Mouse (Mus musculus) neural tube, embryonic 11.5 days (tissue): ENCODE measurements around the gene Gm10153. TPM values are rescaled to one million over a fixed set of nuclear protein-coding genes. Genes with fewer than 3 reads are reported as not detected.
"Not testable (repeated sequence)": the region's sequence is repeated elsewhere in the genome, so short reads cannot be mapped to it uniquely, and the experiment has no call there.

ENCODE experiments used
- ATAC-seq: fragments of 200-750 bp; cut with Nextera tagmentation; 2 replicates; pipeline ENCODE4 v1.8.0; 2017; ENCODE audit warnings: moderate number of reproducible peaks, mild to moderate bottlenecking, moderate TSS enrichment, moderate library complexity; ENCODE audit not compliant: insufficient read depth, low FRiP score, low TSS enrichment
- DNase-seq: peaks from one replicate; pipeline ENCODE4 v3.0.0-alpha.2; 2015; ENCODE audit warnings: low spot score
- H3K27ac ChIP-seq: fragments of 300-500 bp; sonication (generic); 2 replicates; pipeline ENCODE4 v1.5.1; 2014; ENCODE audit warnings: low read depth, mild to moderate bottlenecking, low read length
- H3K27me3 ChIP-seq: fragments of 300-500 bp; sonication (generic); 2 replicates; pipeline ENCODE4 v1.6.1; 2014; ENCODE audit warnings: mild to moderate bottlenecking, low read length, mixed read lengths; ENCODE audit not compliant: control insufficient read depth, insufficient read depth
- H3K36me3 ChIP-seq: fragments of 300-500 bp; sonication (generic); 2 replicates; pipeline ENCODE4 v1.6.1; 2014; ENCODE audit warnings: mild to moderate bottlenecking, low read length, moderate library complexity, mixed read lengths; ENCODE audit not compliant: control insufficient read depth, insufficient read depth
- H3K4me1 ChIP-seq: fragments of 300-500 bp; sonication (generic); 2 replicates; pipeline ENCODE4 v1.6.1; 2014; ENCODE audit warnings: low read length, mixed read lengths; ENCODE audit not compliant: control insufficient read depth, insufficient read depth
- H3K4me2 ChIP-seq: fragments of 300-500 bp; sonication (generic); 2 replicates; pipeline ENCODE4 v1.6.1; 2014; ENCODE audit warnings: low read depth, mild to moderate bottlenecking, moderate library complexity
- H3K4me3 ChIP-seq: fragments of 300-500 bp; sonication (generic); 2 replicates; pipeline ENCODE4 v1.5.1; 2014; ENCODE audit warnings: low read depth, low read length
- H3K9ac ChIP-seq: fragments of 300-500 bp; sonication (generic); 2 replicates; pipeline ENCODE4 v1.6.1; 2014; ENCODE audit warnings: mild to moderate bottlenecking, low read length
- H3K9me3 ChIP-seq: fragments of 300-500 bp; sonication (generic); 2 replicates; pipeline ENCODE4 v1.6.1; 2016; ENCODE audit warnings: low read length; ENCODE audit not compliant: control insufficient read depth
- WGBS: fragments of 180-500 bp; shearing (Covaris S2); extraction: QIAGEN DNeasy Blood & Tissue Kit; methylation state at CpG from one replicate; pipeline ENCODE4 v1.1.7; 2014; 5-methylcytosine and 5-hydroxymethylcytosine counted together
- polyA plus RNA-seq: library from polyadenylated mRNA; unstranded; fragments of >200 nt; fragmentation: Nextera tagmentation; extraction: Ambion mirVana; gene quantifications from 2 replicates; pipeline ENCODE4 v1.2.1, GENCODE M21; 2014

The Gm10153 gene
- polyA plus RNA-seq: not detected in 2 replicates

- no peak for ATAC-seq
- WGBS: 39% methylated on average over 2 of the region's 2 CpGs
- Histone ChIP-seq H3K4me2 (no peak within 1 kb of the TSS), H3K36me3 (no peaks in the 10 kb centered on the region), H3K9ac (no peak within 1 kb of the TSS), H3K4me3 (no peak within 1 kb of the TSS), H3K27ac (no peak within 1 kb of the TSS), H3K27me3 (no peaks in the 10 kb centered on the region), H3K4me1 (no peaks in the 10 kb centered on the region), H3K9me3 (no peaks in the 10 kb centered on the region)
- DNase-seq: no peak
Observed at GRCm38 (mm10) chr7:142190289-142190688, at the start of gene Gm10153. Gene Gm10153, minus strand, starts transcription at chr7:142190389.

DNA sequence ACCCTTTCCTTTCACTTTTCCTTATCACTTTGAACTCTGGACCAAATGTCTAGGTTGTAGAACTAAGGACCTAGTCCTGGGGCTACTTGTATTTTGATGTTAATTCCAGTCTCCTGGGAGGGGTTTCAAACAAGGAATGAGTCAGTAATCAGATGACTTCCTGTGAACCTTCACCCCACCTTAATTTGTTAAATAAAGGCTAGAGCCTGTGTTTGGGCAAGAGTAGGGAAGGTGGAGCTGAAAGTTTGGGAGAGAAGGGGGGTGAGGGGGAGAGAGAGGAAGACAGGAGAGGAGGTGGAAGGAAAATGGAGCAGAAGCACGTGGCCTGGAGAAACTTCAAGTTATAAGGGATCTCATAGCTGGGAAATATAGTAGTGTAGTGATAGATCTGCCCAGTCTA is 41.4 kb upstream of the Gm10153 start:
- no peak overlapping the region for H3K9ac ChIP-seq
- no peak overlapping the region for H3K27ac ChIP-seq
- no peaks in the 10 kb centered on the region for H3K9me3 ChIP-seq
- no peak overlapping the region for H3K4me2 ChIP-seq
- H3K4me3 ChIP-seq: no peak overlapping the region
- DNase-seq (no peak), ATAC-seq (no peak)
- no peaks in the 10 kb centered on the region for H3K4me1 ChIP-seq
- H3K36me3 ChIP-seq: no peaks in the 10 kb centered on the region
- 45% methylated on average over 1 of the region's 1 CpGs for WGBS
- no peaks in the 10 kb centered on the region for H3K27me3 ChIP-seq

- not testable (repeated sequence) for H3K27me3 ChIP-seq, H3K27ac ChIP-seq, H3K36me3 ChIP-seq, H3K9me3 ChIP-seq, DNase-seq, H3K9ac ChIP-seq, H3K4me3 ChIP-seq, ATAC-seq, H3K4me2 ChIP-seq, H3K4me1 ChIP-seq
- WGBS: 40% methylated on average over 3 of the region's 3 CpGs
Observed at GRCm38 (mm10) chr7:142229871-142230270, 39.7 kb upstream of the Gm10153 start, which contains the start of gene Krtap5-5. Gene Krtap5-5, minus strand, starts transcription at chr7:142229971.

GRCm38 (mm10) chr7:142224518-142224917 is 34.3 kb upstream of the Gm10153 start:
- DNase-seq: no peak
- Histone ChIP-seq H3K9ac (no peak overlapping the region), H3K27ac (no peak overlapping the region), H3K4me2 (no peak overlapping the region), H3K4me3 (no peak overlapping the region), H3K27me3 (no peaks in the 10 kb centered on the region), H3K9me3 (no peaks in the 10 kb centered on the region), H3K36me3 (no peaks in the 10 kb centered on the region), H3K4me1 (no peaks in the 10 kb centered on the region)
- no peak for ATAC-seq
- 59% methylated on average over 2 of the region's 2 CpGs for whole genome bisulfite sequencing

GRCm38 (mm10) chr7:142212136-142212535 is 21.9 kb upstream of the Gm10153 start:
- not testable (repeated sequence) for H3K27me3 ChIP-seq, H3K4me3 ChIP-seq, H3K27ac ChIP-seq, ATAC-seq, H3K36me3 ChIP-seq, H3K4me1 ChIP-seq, H3K4me2 ChIP-seq, H3K9me3 ChIP-seq, H3K9ac ChIP-seq, DNase-seq
- WGBS: 72% methylated on average over 1 of the region's 1 CpGs

GRCm38 (mm10) chr7:142211559-142211958 is 21.4 kb upstream of the Gm10153 start, which contains the start of gene Gm7579:
Gene Gm7579, plus strand, starts transcription at chr7:142211859.
- 81% methylated on average over 1 of the region's 1 CpGs for WGBS
- H3K9me3 ChIP-seq: no peaks in the 10 kb centered on the region
- no peak within 1 kb of the TSS for H3K4me2 ChIP-seq

GRCm38 (mm10) chr7:142206891-142207290 is 16.7 kb upstream of the Gm10153 start:
- H3K4me2 ChIP-seq, ATAC-seq: not testable (repeated sequence)

More at GRCm38 (mm10) chr7:142211559-142211958, 21.4 kb upstream of the Gm10153 start, which contains the start of gene Gm7579:
- no peak within 1 kb of the TSS for H3K9ac ChIP-seq
- H3K4me3 ChIP-seq: no peak within 1 kb of the TSS
- no peaks in the 10 kb centered on the region for H3K4me1 ChIP-seq
- H3K27me3 ChIP-seq: no peaks in the 10 kb centered on the region
- ATAC-seq: no peak
- DNase-seq: no peak
- H3K36me3 ChIP-seq: no peaks in the 10 kb centered on the region
- no peak within 1 kb of the TSS for H3K27ac ChIP-seq

DNA sequence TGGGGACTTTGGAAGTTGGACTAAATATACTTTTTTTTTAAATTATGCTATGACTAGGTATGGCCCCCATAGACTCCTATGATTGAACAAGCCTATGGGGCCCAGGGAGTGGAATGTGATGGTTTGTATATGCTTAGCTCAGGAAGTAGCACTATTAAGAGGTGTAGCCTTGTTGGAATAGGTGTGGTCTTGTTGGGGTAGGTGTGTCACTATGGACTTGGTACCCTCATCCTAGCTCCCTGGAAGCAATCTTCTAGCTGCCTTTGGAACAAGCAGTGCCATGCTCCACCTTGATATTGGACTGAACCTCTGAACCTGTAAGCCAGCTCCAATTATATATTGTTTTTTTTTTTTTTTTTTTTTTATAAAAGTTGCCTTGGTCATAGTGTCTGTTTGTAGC is 15.3 kb upstream of the Gm10153 start:
- ATAC-seq: no peak
- Histone ChIP-seq H3K27me3 (no peaks in the 10 kb centered on the region), H3K9ac (no peak overlapping the region), H3K36me3 (no peaks in the 10 kb centered on the region), H3K4me1 (no peaks in the 10 kb centered on the region), H3K9me3 (no peaks in the 10 kb centered on the region), H3K4me2 (no peak overlapping the region), H3K27ac (no peak overlapping the region), H3K4me3 (no peak overlapping the region)
- no peak for DNase-seq

More at GRCm38 (mm10) chr7:142206891-142207290, 16.7 kb upstream of the Gm10153 start:
- WGBS: 75% methylated on average over 5 of the region's 5 CpGs
- H3K36me3 ChIP-seq, H3K4me3 ChIP-seq, H3K9ac ChIP-seq, DNase-seq, H3K9me3 ChIP-seq, H3K27me3 ChIP-seq, H3K27ac ChIP-seq, H3K4me1 ChIP-seq: not testable (repeated sequence)

GRCm38 (mm10) chr7:142201064-142201463 is 10.9 kb upstream of the Gm10153 start, which contains the start of gene Krtap5-3:
Gene Krtap5-3, plus strand, starts transcription at chr7:142201364.
- no peak for ATAC-seq
- Histone ChIP-seq H3K4me3 (no peak within 1 kb of the TSS), H3K36me3 (no peaks in the 10 kb centered on the region), H3K9me3 (no peaks in the 10 kb centered on the region), H3K27me3 (no peaks in the 10 kb centered on the region), H3K27ac (no peak within 1 kb of the TSS), H3K4me1 (no peaks in the 10 kb centered on the region), H3K9ac (no peak within 1 kb of the TSS), H3K4me2 (no peak within 1 kb of the TSS)
- WGBS: 47% methylated on average over 1 of the region's 1 CpGs
- DNase-seq: no peak
